18 mouse cellular contexts compared by ENCODE assay signal in genomic region chr17:31270246-31270645, GRCm38 (mm10). TPM values are rescaled to one million over a fixed set of nuclear protein-coding genes. Genes with fewer than 3 reads are reported as not detected.
DNase-seq lines count a peak whose midpoint lies in the region; ATAC-seq lines count a peak whose summit lies in the region.
"Had no signal": no experiment of that assay in that cellular context is flagged by ENCODE, and none has a peak within 500 bp of the region (broad histone marks: within the 10 kb centered on the region; RNA-seq: fewer than 3 reads in every experiment).

No protein-coding gene starts in this region.

- H3K4me3 ChIP-seq in midbrain, embryonic 14.5 days (replicated peaks; ENCODE audit: low read depth, low read length) = no peak overlapping the region
- H3K4me3 ChIP-seq: embryonic facial prominence, embryonic 12.5 days; forebrain, embryonic 15.5 days; hindbrain, embryonic 13.5 days had no signal

- no peak overlapping the region for H3K9ac ChIP-seq in midbrain, embryonic 14.5 days (replicated peaks; ENCODE audit: low read length)
- H3K9ac ChIP-seq: embryonic facial prominence, embryonic 12.5 days; forebrain, embryonic 15.5 days; hindbrain, embryonic 13.5 days had no signal

- 89% methylated on average over 4 of the region's 4 CpGs for WGBS in midbrain, embryonic 14.5 days

- DNase-seq in heart, adult 11 months = peak; percentile 76
- DNase-seq in heart, postnatal 14 days = no peak
- DNase-seq in thymus, postnatal 4 days = peak; percentile 18
- no peak for DNase-seq in thymus, postnatal 25 days
- peak; percentile 54 for DNase-seq in adrenal gland, postnatal 14 days
- no peak for DNase-seq in midbrain, embryonic 14.5 days
- DNase-seq in liver = no peak
- DNase-seq: cerebellum, adult 11-12 months; cerebellum, adult 9-10 months; cerebellum, postnatal 25 days; gastrocnemius, postnatal 14 days; heart, postnatal 10 days; kidney, adult 11 months had no signal

- H3K27ac ChIP-seq in midbrain, embryonic 14.5 days (replicated peaks; ENCODE audit: low read depth, low read length) = no peak overlapping the region
- H3K27ac ChIP-seq: embryonic facial prominence, embryonic 12.5 days; forebrain, embryonic 15.5 days; hindbrain, embryonic 13.5 days; hindbrain, postnatal 0 days had no signal

- H3K36me3 ChIP-seq in midbrain, embryonic 14.5 days (ENCODE audit: control insufficient read depth, insufficient read depth, low read length) = no peaks in the 10 kb centered on the region
- H3K36me3 ChIP-seq: embryonic facial prominence, embryonic 12.5 days; forebrain, embryonic 15.5 days; hindbrain, embryonic 13.5 days had no signal

- no peaks in the 10 kb centered on the region for H3K4me1 ChIP-seq in midbrain, embryonic 14.5 days (ENCODE audit: control insufficient read depth, insufficient read depth, low read length)
- H3K4me1 ChIP-seq: forebrain, embryonic 15.5 days; hindbrain, embryonic 13.5 days had no signal

- no peak for ATAC-seq in midbrain, embryonic 14.5 days (ENCODE audit: low FRiP score, low TSS enrichment)
- ATAC-seq: forebrain, embryonic 15.5 days; hindbrain, postnatal 0 days had no signal

- no peaks in the 10 kb centered on the region for H3K9me3 ChIP-seq in midbrain, embryonic 14.5 days (ENCODE audit: control insufficient read depth, low read length)
- H3K9me3 ChIP-seq: embryonic facial prominence, embryonic 12.5 days; forebrain, embryonic 15.5 days; hindbrain, embryonic 13.5 days had no signal

- H3K27me3 ChIP-seq in midbrain, embryonic 14.5 days (ENCODE audit: control insufficient read depth, insufficient read depth, low read length) = no peaks in the 10 kb centered on the region
- H3K27me3 ChIP-seq: embryonic facial prominence, embryonic 12.5 days; forebrain, embryonic 15.5 days had no signal

- intact Hi-C loops in heart, postnatal 14 days (cut with DNase I) = no loop called here

- no peak overlapping the region for H3K4me2 ChIP-seq in midbrain, embryonic 14.5 days (ENCODE audit: low read length)
- H3K4me2 ChIP-seq: embryonic facial prominence, embryonic 12.5 days; forebrain, embryonic 15.5 days; hindbrain, embryonic 13.5 days had no signal

RNA-seq across cellular contexts. Expression of gene Rsph1, which starts 6.9 kb away (rescaled TPM):
- 1 to 10 TPM; 1.5 to 1.6 TPM for total RNA-seq in heart, postnatal 14 days (2021)
- total RNA-seq in adrenal gland, postnatal 14 days (2021) = 6.4 and 6.7 TPM in 2 replicates
- 1.5 and 2.0 TPM in 2 replicates for polyA plus RNA-seq in midbrain, embryonic 14.5 days (2014; fragmentation: Nextera tagmentation; extraction: Ambion mirVana)
- total RNA-seq: CH12.LX had no signal

RNA-seq across cellular contexts. Expression of gene Slc37a1, which starts 16.3 kb away (rescaled TPM):
- 10 to 100 TPM; 11.7 to 12.3 TPM for total RNA-seq in heart, postnatal 14 days (2021)
- total RNA-seq in adrenal gland, postnatal 14 days (2021) = 6.7 and 13.3 TPM in 2 replicates
- 12.0 and 12.8 TPM in 2 replicates for polyA plus RNA-seq in midbrain, embryonic 14.5 days (2014; fragmentation: Nextera tagmentation; extraction: Ambion mirVana)

Comparison
In these comparisons a context has a peak if more than half of its experiments do, and no peak if none do; other contexts are left out.
1. DNase-seq: peak in heart, adult 11 months (single experiment), thymus, postnatal 4 days (single experiment) and adrenal gland, postnatal 14 days (single experiment); none in heart, postnatal 14 days (0 of 2), thymus, postnatal 25 days (single experiment), midbrain, embryonic 14.5 days (single experiment) and liver (single experiment).